Mouse (Mus musculus): ENCODE measurements at regions not wholly inside any gene's neighbourhood (a gene's known extent, or its start where the extent isn't known, plus 50 kb on each side); places are given as distances from the start of the nearest gene placed in this dataset.
"Not testable (repeated sequence)": the region's sequence is repeated elsewhere in the genome, so short reads cannot be mapped to it uniquely, and the experiment has no call there.

GRCm38 (mm10) chr7:113035751-113036150 lies 82.0 kb downstream of the Rassf10 start:
- WGBS: 87% methylated on average over 4 of the region's 4 CpGs
- H3K9me3 ChIP-seq (ENCODE audit: control insufficient read depth, low read length): no peaks in the 10 kb centered on the region
- H3K27me3 ChIP-seq (ENCODE audit: control insufficient read depth, insufficient read depth, low read length): no peaks in the 10 kb centered on the region
- DNase-seq (ENCODE audit: low spot score): no peak
- no peak overlapping the region for H3K9ac ChIP-seq (ENCODE audit: low read depth, low read length)
- no peaks in the 10 kb centered on the region for H3K4me1 ChIP-seq (replicated peaks; ENCODE audit: control insufficient read depth, insufficient read depth, low read length)
- H3K27ac ChIP-seq (ENCODE audit: low read depth, low read length): no peak overlapping the region
- H3K4me2 ChIP-seq (replicated peaks; ENCODE audit: low read depth, low read length): no peak overlapping the region
- no peak for ATAC-seq (ENCODE audit: low FRiP score)
- no peaks in the 10 kb centered on the region for H3K36me3 ChIP-seq (ENCODE audit: control insufficient read depth, insufficient read depth, low read length)
- H3K4me3 ChIP-seq (ENCODE audit: low read depth, low read length): no peak overlapping the region

GRCm38 (mm10) chr7:113037825-113038613 lies 84.3 kb downstream of the Rassf10 start:
- Histone ChIP-seq H3K4me3 (ENCODE audit: low read depth, low read length) (no peak overlapping the region), H3K36me3 (ENCODE audit: control insufficient read depth, insufficient read depth, low read length) (no peaks in the 10 kb centered on the region), H3K27ac (ENCODE audit: low read depth, low read length) (no peak overlapping the region), H3K4me1 (replicated peaks; ENCODE audit: control insufficient read depth, insufficient read depth, low read length) (no peaks in the 10 kb centered on the region), H3K9me3 (ENCODE audit: control insufficient read depth, low read length) (no peaks in the 10 kb centered on the region), H3K27me3 (ENCODE audit: control insufficient read depth, insufficient read depth, low read length) (no peaks in the 10 kb centered on the region), H3K4me2 (replicated peaks; ENCODE audit: low read depth, low read length) (no peak overlapping the region), H3K9ac (ENCODE audit: low read depth, low read length) (no peak overlapping the region)
- ATAC-seq (ENCODE audit: low FRiP score) (no peak), DNase-seq (ENCODE audit: low spot score) (no peak)
- 87% methylated on average over 12 of the region's 12 CpGs for WGBS

- Histone ChIP-seq H3K4me2 (replicated peaks; ENCODE audit: low read depth, low read length) (no peak overlapping the region), H3K4me3 (ENCODE audit: low read depth, low read length) (no peak overlapping the region), H3K9me3 (ENCODE audit: control insufficient read depth, low read length) (no peaks in the 10 kb centered on the region), H3K9ac (ENCODE audit: low read depth, low read length) (no peak overlapping the region), H3K27me3 (ENCODE audit: control insufficient read depth, insufficient read depth, low read length) (no peaks in the 10 kb centered on the region), H3K36me3 (ENCODE audit: control insufficient read depth, insufficient read depth, low read length) (no peaks in the 10 kb centered on the region), H3K27ac (ENCODE audit: low read depth, low read length) (no peak overlapping the region), H3K4me1 (replicated peaks; ENCODE audit: control insufficient read depth, insufficient read depth, low read length) (no peaks in the 10 kb centered on the region)
- no peak for DNase-seq (ENCODE audit: low spot score)
- no peak for ATAC-seq (ENCODE audit: low FRiP score)
- WGBS: 68% methylated on average over 3 of the region's 3 CpGs
Measured at GRCm38 (mm10) chr7:113038906-113039671, 85.3 kb downstream of the Rassf10 start.

- not testable (repeated sequence) for H3K4me1 ChIP-seq (replicated peaks; ENCODE audit: control insufficient read depth, insufficient read depth, low read length); H3K27ac ChIP-seq (ENCODE audit: low read depth, low read length); H3K9ac ChIP-seq (ENCODE audit: low read depth, low read length); H3K9me3 ChIP-seq (ENCODE audit: control insufficient read depth, low read length); ATAC-seq (ENCODE audit: low FRiP score); DNase-seq (ENCODE audit: low spot score); H3K36me3 ChIP-seq (ENCODE audit: control insufficient read depth, insufficient read depth, low read length); H3K4me2 ChIP-seq (replicated peaks; ENCODE audit: low read depth, low read length); H3K27me3 ChIP-seq (ENCODE audit: control insufficient read depth, insufficient read depth, low read length); H3K4me3 ChIP-seq (ENCODE audit: low read depth, low read length)
- WGBS: 82% methylated on average over 7 of the region's 8 CpGs
Measured at GRCm38 (mm10) chr7:113045613-113046159, 91.9 kb downstream of the Rassf10 start.

GRCm38 (mm10) chr7:113046406-113046805 lies 92.6 kb downstream of the Rassf10 start:
- Histone ChIP-seq H3K27ac (ENCODE audit: low read depth, low read length) (no peak overlapping the region), H3K9ac (ENCODE audit: low read depth, low read length) (no peak overlapping the region), H3K27me3 (ENCODE audit: control insufficient read depth, insufficient read depth, low read length) (no peaks in the 10 kb centered on the region), H3K36me3 (ENCODE audit: control insufficient read depth, insufficient read depth, low read length) (no peaks in the 10 kb centered on the region), H3K4me3 (ENCODE audit: low read depth, low read length) (no peak overlapping the region), H3K4me2 (replicated peaks; ENCODE audit: low read depth, low read length) (no peak overlapping the region), H3K4me1 (replicated peaks; ENCODE audit: control insufficient read depth, insufficient read depth, low read length) (no peaks in the 10 kb centered on the region), H3K9me3 (ENCODE audit: control insufficient read depth, low read length) (no peaks in the 10 kb centered on the region)
- no peak for DNase-seq (ENCODE audit: low spot score)
- ATAC-seq (ENCODE audit: low FRiP score): no peak
- WGBS: 92% methylated on average over 4 of the region's 4 CpGs

GRCm38 (mm10) chr7:113047583-113047982 lies 93.8 kb downstream of the Rassf10 start:
- Histone ChIP-seq H3K9me3 (ENCODE audit: control insufficient read depth, low read length) (no peaks in the 10 kb centered on the region), H3K4me1 (replicated peaks; ENCODE audit: control insufficient read depth, insufficient read depth, low read length) (no peaks in the 10 kb centered on the region), H3K27me3 (ENCODE audit: control insufficient read depth, insufficient read depth, low read length) (no peaks in the 10 kb centered on the region), H3K4me3 (ENCODE audit: low read depth, low read length) (no peak overlapping the region), H3K36me3 (ENCODE audit: control insufficient read depth, insufficient read depth, low read length) (no peaks in the 10 kb centered on the region), H3K27ac (ENCODE audit: low read depth, low read length) (peak overlapping the region; percentile 12; the same call in 1 of the 2 replicates), H3K9ac (ENCODE audit: low read depth, low read length) (no peak overlapping the region), H3K4me2 (replicated peaks; ENCODE audit: low read depth, low read length) (no peak overlapping the region)
- ATAC-seq (ENCODE audit: low FRiP score) (no peak), DNase-seq (ENCODE audit: low spot score) (no peak)
- WGBS: 79% methylated on average over 3 of the region's 3 CpGs

GRCm38 (mm10) chr7:113048097-113048795 lies 94.5 kb downstream of the Rassf10 start:
- no peaks in the 10 kb centered on the region for H3K4me1 ChIP-seq (replicated peaks; ENCODE audit: control insufficient read depth, insufficient read depth, low read length)
- ATAC-seq (ENCODE audit: low FRiP score) (peak; percentile 45; the same call in 1 of the 2 replicates), DNase-seq (ENCODE audit: low spot score) (peak; percentile 20)
- H3K9ac ChIP-seq (ENCODE audit: low read depth, low read length): no peak overlapping the region
- H3K9me3 ChIP-seq (ENCODE audit: control insufficient read depth, low read length): no peaks in the 10 kb centered on the region
- H3K4me3 ChIP-seq (ENCODE audit: low read depth, low read length): no peak overlapping the region
- no peaks in the 10 kb centered on the region for H3K36me3 ChIP-seq (ENCODE audit: control insufficient read depth, insufficient read depth, low read length)
- H3K4me2 ChIP-seq (replicated peaks; ENCODE audit: low read depth, low read length): no peak overlapping the region
- 54% methylated on average over 4 of the region's 4 CpGs for WGBS
- H3K27me3 ChIP-seq (ENCODE audit: control insufficient read depth, insufficient read depth, low read length): no peaks in the 10 kb centered on the region
- peak overlapping the region; percentile 12; the same call in 1 of the 2 replicates for H3K27ac ChIP-seq (ENCODE audit: low read depth, low read length)

- DNase-seq (ENCODE audit: low spot score) (no peak), ATAC-seq (ENCODE audit: low FRiP score) (no peak)
- Histone ChIP-seq H3K4me3 (ENCODE audit: low read depth, low read length) (no peak overlapping the region), H3K4me1 (replicated peaks; ENCODE audit: control insufficient read depth, insufficient read depth, low read length) (no peaks in the 10 kb centered on the region), H3K27ac (ENCODE audit: low read depth, low read length) (no peak overlapping the region), H3K9ac (ENCODE audit: low read depth, low read length) (no peak overlapping the region), H3K27me3 (ENCODE audit: control insufficient read depth, insufficient read depth, low read length) (no peaks in the 10 kb centered on the region), H3K4me2 (replicated peaks; ENCODE audit: low read depth, low read length) (no peak overlapping the region), H3K36me3 (ENCODE audit: control insufficient read depth, insufficient read depth, low read length) (no peaks in the 10 kb centered on the region), H3K9me3 (ENCODE audit: control insufficient read depth, low read length) (no peaks in the 10 kb centered on the region)
- 91% methylated on average over 5 of the region's 5 CpGs for WGBS
Measured at GRCm38 (mm10) chr7:113049440-113049839, 95.7 kb downstream of the Rassf10 start.
